Mouse (Mus musculus): Measurements from ENCODE around the gene Drd4.
A peak's percentile ranks its signal among the peaks of the same experiment; 100 is the strongest.

The Drd4 gene

GRCm38 (mm10) chr7:141335044-141335579 lies 43.3 kb downstream of the Drd4 start:
- DNase-seq (ENCODE audit: low spot score in 2 of 2) = no peak

DNA sequence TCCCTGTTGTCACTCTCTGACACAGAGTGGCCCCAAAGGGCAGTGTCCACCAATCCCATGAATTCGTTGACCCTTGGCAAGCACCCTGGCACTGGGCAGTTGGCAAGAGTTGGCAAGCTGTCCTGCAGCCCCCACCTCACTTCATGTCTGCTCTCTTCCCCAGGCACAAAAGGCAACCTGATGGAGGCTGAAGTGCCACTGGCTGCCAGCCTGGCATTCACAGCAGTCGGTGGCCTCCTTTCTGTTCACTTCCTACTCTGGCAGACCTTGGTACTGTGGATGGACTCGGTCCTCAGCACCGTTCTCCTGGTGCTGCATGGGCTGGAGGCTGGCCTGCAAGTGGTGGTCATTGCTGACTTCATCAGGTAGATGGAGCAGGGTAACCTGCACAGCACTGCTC lies 43.9 kb downstream of the Drd4 start:
- peak; percentile 66 to 76 for DNase-seq (ENCODE audit: low spot score in 2 of 2)

DNA sequence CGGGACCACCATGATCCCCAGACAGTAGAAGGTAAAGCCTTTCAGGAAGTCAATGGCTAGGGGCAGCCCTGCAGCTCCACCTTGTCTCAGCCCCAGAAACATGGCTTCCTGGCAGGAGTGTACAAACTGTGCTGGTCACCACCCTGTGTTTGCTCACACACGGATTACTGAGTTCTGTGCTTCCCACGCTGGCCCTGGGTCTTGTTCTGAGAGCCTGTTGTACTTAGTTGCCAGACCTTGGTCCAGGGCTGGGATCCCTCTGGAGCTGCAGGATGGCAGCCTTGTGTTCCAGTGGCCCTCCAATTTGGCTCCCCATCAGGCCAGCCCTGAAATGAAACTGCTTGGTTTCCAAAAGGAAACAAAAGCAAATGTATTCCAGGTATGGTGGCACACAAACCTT lies 44.5 kb downstream of the Drd4 start:
- no peak for DNase-seq (ENCODE audit: low spot score in 2 of 2)

DNA sequence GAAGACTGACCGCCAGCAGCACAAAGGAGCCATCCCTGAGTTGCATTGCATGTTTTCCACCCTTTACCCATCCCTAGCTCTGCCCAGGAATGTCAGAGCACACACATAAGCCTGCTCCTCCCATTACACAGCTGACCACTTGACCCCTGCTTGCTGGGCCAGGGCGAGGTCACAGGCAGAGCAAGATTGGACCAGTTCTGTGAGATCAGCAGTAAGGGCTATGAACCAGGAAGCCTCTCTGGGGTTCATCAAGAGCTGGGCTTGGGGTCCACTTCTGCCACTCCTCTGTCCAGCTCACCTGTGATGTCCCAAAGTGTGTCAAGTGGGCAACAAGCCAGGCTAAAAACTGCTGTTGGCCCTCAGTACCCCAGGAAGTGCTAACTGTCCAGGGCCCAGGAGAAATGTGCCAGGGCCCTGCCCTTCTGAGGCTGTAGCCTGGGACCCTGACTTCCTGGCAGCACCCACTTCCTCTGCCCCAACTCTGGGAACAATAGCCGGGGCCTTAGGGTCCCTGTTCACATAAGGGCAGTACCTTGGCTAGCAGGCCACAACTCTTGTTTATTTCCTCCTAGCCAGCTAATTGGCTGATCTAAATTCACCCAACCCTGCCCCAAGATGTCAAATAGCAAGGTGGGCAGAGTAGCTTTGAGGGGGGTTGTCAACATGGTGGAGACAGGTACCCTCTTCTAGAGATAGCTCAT lies 46.1 kb downstream of the Drd4 start:
- DNase-seq (ENCODE audit: low spot score in 2 of 2) = no peak

DNA sequence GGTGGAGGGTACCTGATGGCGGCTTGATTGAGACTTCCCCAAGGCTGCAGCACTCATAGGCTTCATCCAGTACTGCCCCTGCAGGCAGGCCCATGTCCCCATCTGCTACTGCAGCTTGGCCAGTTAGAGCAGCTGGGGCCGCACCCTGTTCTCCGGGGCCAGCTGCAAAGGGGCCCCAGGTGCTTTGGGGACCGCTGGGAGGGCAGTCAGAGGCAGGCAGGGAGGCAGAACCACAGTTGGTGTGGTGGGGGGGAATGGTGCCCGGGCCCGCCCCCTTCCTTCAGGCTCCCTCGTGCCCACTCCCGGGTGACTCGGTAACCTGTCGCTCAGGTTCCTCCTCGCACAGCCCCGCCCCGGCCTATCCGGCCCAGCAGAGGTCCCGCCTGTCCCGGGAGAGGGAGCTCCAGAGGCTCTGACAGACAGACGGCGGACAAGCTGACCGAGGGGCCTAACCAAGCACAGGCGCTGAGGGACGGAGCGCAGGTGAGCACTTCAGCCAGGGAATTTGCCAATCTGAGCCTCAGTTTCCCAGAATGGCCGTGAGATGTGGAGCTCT lies 46.8 kb downstream of the Drd4 start, which contains the start of gene Eps8l2:
Gene Eps8l2 (plus strand): TSS at position 305 of the 556 bp plus-strand sequence.
- DNase-seq (ENCODE audit: low spot score in 2 of 2) = no peak

DNA sequence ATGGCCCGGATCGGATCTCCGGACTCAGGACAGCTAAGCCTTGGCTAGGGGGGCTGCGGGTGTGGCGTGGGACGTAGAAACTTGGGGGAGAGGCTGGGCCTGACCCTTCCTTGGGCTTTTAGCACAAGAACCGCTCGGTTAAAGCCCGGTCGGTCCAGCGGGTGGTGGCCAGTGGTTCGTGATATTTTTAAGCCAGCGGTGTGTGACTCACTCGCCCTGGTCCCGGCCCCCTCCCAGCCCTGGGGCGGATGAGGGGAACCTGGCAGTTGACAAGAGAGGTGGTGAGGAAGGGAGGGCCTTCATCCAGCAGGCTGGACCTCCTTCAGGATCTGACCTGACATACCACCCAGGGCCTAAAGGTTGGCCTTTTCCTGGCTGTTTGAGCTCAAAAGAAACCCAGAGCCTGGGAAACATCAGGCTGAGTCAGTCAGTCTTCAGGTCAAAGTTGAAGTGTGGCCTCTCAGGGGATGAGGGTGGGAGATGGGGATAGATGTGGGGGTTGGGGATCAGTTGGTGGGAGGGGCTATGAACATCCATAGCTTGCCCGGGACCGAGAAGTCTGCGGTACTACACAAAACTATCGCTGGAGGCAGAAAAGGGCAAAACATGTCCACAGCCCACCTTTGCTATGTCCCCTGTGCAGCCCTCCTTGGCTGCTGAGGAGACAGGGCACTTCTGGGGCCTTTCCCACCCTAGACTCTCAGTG lies 47.6 kb downstream of the Drd4 start:
- DNase-seq (ENCODE audit: low spot score in 2 of 2) = no peak

GRCm38 (mm10) chr7:141340023-141340422 lies 48.2 kb downstream of the Drd4 start:
- no peak for DNase-seq (ENCODE audit: low spot score in 2 of 2)

- no peak for DNase-seq (ENCODE audit: low spot score in 2 of 2)
These were observed 48.7 kb downstream of the Drd4 start for GRCm38 (mm10) chr7:141340476-141340875.

GRCm38 (mm10) chr7:141341689-141342226 lies 50.0 kb downstream of the Drd4 start:
- DNase-seq (ENCODE audit: low spot score in 2 of 2) = no peak

DNA sequence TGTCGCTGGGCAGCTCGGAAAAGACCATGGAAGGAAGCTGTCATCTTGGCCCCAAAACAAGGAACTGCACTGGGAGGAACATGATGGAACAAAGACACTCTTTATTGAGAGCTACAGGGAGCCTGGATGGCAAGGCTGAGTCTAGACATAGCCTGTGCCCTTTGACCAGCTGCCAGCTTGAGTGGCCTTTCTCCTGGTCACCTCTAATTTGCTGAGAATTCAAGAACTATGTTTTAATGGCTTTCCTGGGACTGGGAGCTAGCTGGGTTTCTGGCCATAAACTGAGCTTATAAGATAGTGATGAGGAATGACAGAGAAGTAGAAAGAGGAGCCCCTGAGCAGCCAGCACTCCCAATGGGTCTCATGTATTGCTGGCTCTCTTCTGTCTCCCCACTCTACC lies 51.4 kb downstream of the Drd4 start:
- DNase-seq (ENCODE audit: low spot score in 2 of 2) = no peak

DNA sequence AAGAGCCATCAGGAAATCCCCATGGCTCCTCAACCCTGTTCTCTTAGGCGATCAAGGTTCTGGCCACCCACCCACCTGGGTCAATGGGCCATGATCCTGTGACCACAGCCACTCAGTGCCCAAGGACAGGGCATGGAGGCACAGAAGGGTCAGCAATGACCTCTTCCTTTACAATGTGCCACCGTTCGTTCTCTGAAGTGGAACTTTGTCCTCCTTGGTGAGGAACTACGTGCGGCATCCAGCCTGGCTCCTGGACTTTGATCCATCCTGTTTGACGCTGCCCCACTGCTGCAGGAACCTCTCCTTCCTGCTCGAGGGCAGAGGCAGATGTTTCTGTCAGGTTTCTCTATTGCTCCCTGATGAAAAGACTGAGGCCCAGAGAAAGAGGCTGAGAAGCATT lies 51.9 kb downstream of the Drd4 start:
- no peak for DNase-seq (ENCODE audit: low spot score in 2 of 2)

GRCm38 (mm10) chr7:141344787-141345186 lies 53.0 kb downstream of the Drd4 start:
- DNase-seq (ENCODE audit: low spot score in 2 of 2) = no peak
